Mouse (Mus musculus): ENCODE results near the gene Pdzph1.

The Pdzph1 gene

GRCm38 (mm10) chr17:58991275-58991674 lies at the start of gene Pdzph1:
Gene Pdzph1 (minus strand): TSS chr17:58991375.
- no peak for DNase-seq (ENCODE audit: low spot score in 2 of 2)

GRCm38 (mm10) chr17:59039754-59040153 lies 48.6 kb upstream of the Pdzph1 start:
- peak in 1 of 2 experiments; percentile 9 for DNase-seq (ENCODE audit: low spot score in 2 of 2)

- DNase-seq (ENCODE audit: low spot score in 2 of 2), result no peak
Observed at GRCm38 (mm10) chr17:59033445-59033844, 42.3 kb upstream of the Pdzph1 start.

GRCm38 (mm10) chr17:59026336-59026735 lies 35.2 kb upstream of the Pdzph1 start:
- DNase-seq (ENCODE audit: low spot score in 2 of 2), result no peak

- no peak for DNase-seq (ENCODE audit: low spot score in 2 of 2)
Observed at GRCm38 (mm10) chr17:59024502-59024901, 33.3 kb upstream of the Pdzph1 start.

- DNase-seq (ENCODE audit: low spot score in 2 of 2), result no peak
Observed at GRCm38 (mm10) chr17:59023971-59024370, 32.8 kb upstream of the Pdzph1 start.

GRCm38 (mm10) chr17:59018666-59019065 lies 27.5 kb upstream of the Pdzph1 start:
- DNase-seq (ENCODE audit: low spot score in 2 of 2), result no peak

- peak; percentile 20 to 54 for DNase-seq (ENCODE audit: low spot score in 2 of 2)
Observed at GRCm38 (mm10) chr17:59013091-59013459, 21.9 kb upstream of the Pdzph1 start, which contains the start of gene Nudt12. Gene Nudt12 (minus strand): TSS chr17:59013372.

- no peak for DNase-seq (ENCODE audit: low spot score in 2 of 2)
Observed at GRCm38 (mm10) chr17:59012421-59013090, 21.4 kb upstream of the Pdzph1 start.

GRCm38 (mm10) chr17:59011546-59012307 lies 20.6 kb upstream of the Pdzph1 start:
- no peak for DNase-seq (ENCODE audit: low spot score in 2 of 2)

GRCm38 (mm10) chr17:58973237-58973636 lies 17.9 kb downstream of the Pdzph1 start:
- no peak for DNase-seq (ENCODE audit: low spot score in 2 of 2)

GRCm38 (mm10) chr17:58959905-58960304 lies 31.3 kb downstream of the Pdzph1 start:
- peak in 1 of 2 experiments; percentile 16 for DNase-seq (ENCODE audit: low spot score in 2 of 2)

- DNase-seq (ENCODE audit: low spot score in 2 of 2), result no peak
Observed at GRCm38 (mm10) chr17:58957055-58957454, 34.1 kb downstream of the Pdzph1 start.

GRCm38 (mm10) chr17:58943015-58943822 lies 48.0 kb downstream of the Pdzph1 start:
- no peak for DNase-seq (ENCODE audit: low spot score in 2 of 2)

GRCm38 (mm10) chr17:58938598-58938997 lies 52.6 kb downstream of the Pdzph1 start:
- DNase-seq (ENCODE audit: low spot score in 2 of 2), result no peak

- no peak for DNase-seq (ENCODE audit: low spot score in 2 of 2)
Observed at GRCm38 (mm10) chr17:58937533-58937932, 53.6 kb downstream of the Pdzph1 start.

- DNase-seq (ENCODE audit: low spot score in 2 of 2), result no peak
Observed at GRCm38 (mm10) chr17:58932983-58933280, 58.2 kb downstream of the Pdzph1 start.

GRCm38 (mm10) chr17:58932279-58932982 lies 58.7 kb downstream of the Pdzph1 start:
- no peak for DNase-seq (ENCODE audit: low spot score in 2 of 2)

- no peak for DNase-seq (ENCODE audit: low spot score in 2 of 2)
Observed at GRCm38 (mm10) chr17:58924754-58925546, 66.2 kb downstream of the Pdzph1 start.

- no peak for DNase-seq (ENCODE audit: low spot score in 2 of 2)
Observed at GRCm38 (mm10) chr17:58923901-58924476, 67.2 kb downstream of the Pdzph1 start.
